Comparison of ENCODE assay signal across 11 mouse cellular contexts in the genomic region with DNA sequence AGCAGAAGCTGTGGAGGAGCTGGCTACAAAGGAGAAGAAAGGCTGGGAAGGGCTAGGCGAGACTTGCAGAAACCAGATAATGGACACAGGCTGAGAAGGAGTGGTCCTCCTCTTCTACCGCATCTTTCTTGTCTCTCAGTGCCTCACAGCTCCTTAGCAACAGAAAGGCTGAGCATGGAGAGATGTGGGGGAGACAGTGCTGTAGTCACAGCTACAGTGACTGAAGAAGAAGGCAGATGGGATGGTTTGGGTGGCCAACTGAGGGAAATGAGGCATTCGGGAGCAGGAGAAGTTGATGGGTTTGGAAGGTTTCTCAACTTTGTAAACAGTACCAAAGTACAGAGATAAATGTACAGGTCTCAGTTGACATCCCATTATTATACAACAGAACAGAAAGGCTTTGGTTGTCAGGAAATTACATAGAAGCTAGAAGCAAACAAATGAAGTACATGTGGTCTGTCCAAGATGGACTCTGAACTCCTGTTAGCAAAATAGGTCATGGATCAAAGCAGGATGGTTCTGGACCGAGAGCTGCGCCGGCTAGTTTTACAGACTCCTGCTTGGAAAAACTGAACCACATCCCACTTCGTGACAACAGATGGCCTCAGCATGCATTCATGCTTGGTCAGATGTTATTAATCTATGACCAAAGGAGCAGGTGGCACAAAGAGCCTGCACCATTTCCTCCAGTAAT.
DNase-seq lines count a peak whose midpoint lies in the region; ATAC-seq and TF ChIP-seq lines count a peak whose summit lies in the region.
"Had no signal": no experiment of that assay in that cellular context is flagged by ENCODE, and none has a peak within 500 bp of the region (broad histone marks: within the 10 kb centered on the region; RNA-seq: fewer than 3 reads in every experiment).

No protein-coding gene starts in this region.

- no peaks in the 10 kb centered on the region for H3K27me3 ChIP-seq in forebrain, embryonic 14.5 days (replicated peaks; ENCODE audit: control insufficient read depth, insufficient read depth, low read length)
- H3K27me3 ChIP-seq in liver, embryonic 16.5 days (ENCODE audit: control insufficient read depth, insufficient read depth, low read depth, low read length): no peaks in the 10 kb centered on the region
- H3K27me3 ChIP-seq: Patski had no signal

- peak; percentile 94 for ATAC-seq in cerebellum, adult (ENCODE audit: insufficient number of reproducible peaks, low FRiP score, low TSS enrichment)
- peak; percentile 66 for ATAC-seq in forebrain, embryonic 14.5 days
- ATAC-seq in liver, embryonic 16.5 days (ENCODE audit: low read depth): peak; percentile 93
- ATAC-seq: Patski had no signal

- no peaks in the 10 kb centered on the region for H3K9me3 ChIP-seq in forebrain, embryonic 14.5 days (replicated peaks; ENCODE audit: control insufficient read depth, low read length)
- no peaks in the 10 kb centered on the region for H3K9me3 ChIP-seq in liver, embryonic 16.5 days (replicated peaks; ENCODE audit: control insufficient read depth, low read length)

- H3K27ac ChIP-seq in forebrain, embryonic 14.5 days (ENCODE audit: low read depth, low read length): peak overlapping the region; percentile 53
- H3K27ac ChIP-seq in liver, embryonic 16.5 days (ENCODE audit: low read length): peak overlapping the region; percentile 54

- no peak overlapping the region for H3K4me3 ChIP-seq in forebrain, embryonic 14.5 days (ENCODE audit: low read depth, low read length)
- no peak overlapping the region for H3K4me3 ChIP-seq in liver, embryonic 16.5 days (ENCODE audit: low read depth, low read length)
- no peak overlapping the region for H3K4me3 ChIP-seq in lung, adult 2 months (replicated peaks; ENCODE audit: extremely low read depth, low read depth, low read length)
- H3K4me3 ChIP-seq: myocyte had no signal

- intact Hi-C loops in heart, postnatal 36 days (cut with DNase I): no loop called here

- no peak overlapping the region for H3K9ac ChIP-seq in forebrain, embryonic 14.5 days (ENCODE audit: low read length)
- H3K9ac ChIP-seq in liver, embryonic 16.5 days (ENCODE audit: low read depth, low read length): no peak overlapping the region

- no peak for TF ChIP-seq CTCF in lung, adult 2 months (IDR thresholded peaks at IDR 0.05; ENCODE audit: insufficient read depth, low read length)

- H3K36me3 ChIP-seq in forebrain, embryonic 14.5 days (ENCODE audit: control insufficient read depth, insufficient read depth, low read length): no peaks in the 10 kb centered on the region
- H3K36me3 ChIP-seq in liver, embryonic 16.5 days (ENCODE audit: control insufficient read depth, insufficient read depth): no peaks in the 10 kb centered on the region

- H3K4me1 ChIP-seq in forebrain, embryonic 14.5 days (ENCODE audit: control insufficient read depth, insufficient read depth, low read length): peaks cover 14% of the 10 kb centered on the region
- no peaks in the 10 kb centered on the region for H3K4me1 ChIP-seq in liver, embryonic 16.5 days (ENCODE audit: control insufficient read depth, low read depth, low read length)
- H3K4me1 ChIP-seq in lung, adult 2 months (ENCODE audit: control insufficient read depth, insufficient read depth, low read length): no peaks in the 10 kb centered on the region

- TF ChIP-seq POLR2A in lung, adult 2 months (IDR thresholded peaks at IDR 0.05; ENCODE audit: borderline replicate concordance, extremely low read depth, low read depth, low read length): no peak

- 47% methylated on average over 7 of the region's 7 CpGs for WGBS in forebrain, embryonic 14.5 days
- WGBS in liver, embryonic 16.5 days (ENCODE audit: insufficient replicate concordance): 60% methylated on average over 7 of the region's 7 CpGs
- 72% methylated on average over 7 of the region's 7 CpGs for WGBS in lung, adult 2 months

- H3K4me2 ChIP-seq in forebrain, embryonic 14.5 days (ENCODE audit: low read length): no peak overlapping the region
- no peak overlapping the region for H3K4me2 ChIP-seq in liver, embryonic 16.5 days (ENCODE audit: low read depth, low read length)

- peak; percentile 17 to 43 for DNase-seq in frontal cortex, postnatal 36 days (ENCODE audit: low spot score in 2 of 2)
- DNase-seq in frontal cortex, postnatal 10 days (ENCODE audit: low spot score in 2 of 2): no peak
- DNase-seq in forebrain, embryonic 14.5 days (ENCODE audit: low spot score): peak; percentile 63
- no peak for DNase-seq in lung, adult 2 months
- DNase-seq in heart, postnatal 36 days: no peak
- no peak for DNase-seq in lung, postnatal 25 days (ENCODE audit: low spot score)
- DNase-seq: gastrocnemius, postnatal 10 days had no signal

Comparison
In these comparisons a context has a peak if more than half of its experiments do, and no peak if none do; other contexts are left out.
1. DNase-seq: peak in frontal cortex, postnatal 36 days (2 of 2) and forebrain, embryonic 14.5 days (single experiment); none in frontal cortex, postnatal 10 days (0 of 2), lung, adult 2 months (single experiment), heart, postnatal 36 days (0 of 2) and lung, postnatal 25 days (single experiment).
2. Peak in every context shown above with its lines, with median percentiles within 50 percentile points of each other: ATAC-seq.